Mouse (Mus musculus) neural tube, embryonic 11.5 days (tissue): ENCODE data around the gene Tnfaip1. TPM values are rescaled to one million over a fixed set of nuclear protein-coding genes. Genes with fewer than 3 reads are reported as not detected.

Source experiments
- ATAC-seq: fragments of 200-750 bp; cut with Nextera tagmentation; 2 replicates; pipeline ENCODE4 v1.8.0; 2017; ENCODE audit warnings: moderate number of reproducible peaks, mild to moderate bottlenecking, moderate TSS enrichment, moderate library complexity; ENCODE audit not compliant: insufficient read depth, low FRiP score, low TSS enrichment
- DNase-seq: peaks from one replicate; pipeline ENCODE4 v3.0.0-alpha.2; 2015; ENCODE audit warnings: low spot score
- H3K27ac ChIP-seq: fragments of 300-500 bp; sonication (generic); 2 replicates; pipeline ENCODE4 v1.5.1; 2014; ENCODE audit warnings: low read depth, mild to moderate bottlenecking, low read length
- H3K27me3 ChIP-seq: fragments of 300-500 bp; sonication (generic); 2 replicates; pipeline ENCODE4 v1.6.1; 2014; ENCODE audit warnings: mild to moderate bottlenecking, low read length, mixed read lengths; ENCODE audit not compliant: control insufficient read depth, insufficient read depth
- H3K36me3 ChIP-seq: fragments of 300-500 bp; sonication (generic); 2 replicates; pipeline ENCODE4 v1.6.1; 2014; ENCODE audit warnings: mild to moderate bottlenecking, low read length, moderate library complexity, mixed read lengths; ENCODE audit not compliant: control insufficient read depth, insufficient read depth
- H3K4me1 ChIP-seq: fragments of 300-500 bp; sonication (generic); 2 replicates; pipeline ENCODE4 v1.6.1; 2014; ENCODE audit warnings: low read length, mixed read lengths; ENCODE audit not compliant: control insufficient read depth, insufficient read depth
- H3K4me2 ChIP-seq: fragments of 300-500 bp; sonication (generic); 2 replicates; pipeline ENCODE4 v1.6.1; 2014; ENCODE audit warnings: low read depth, mild to moderate bottlenecking, moderate library complexity
- H3K4me3 ChIP-seq: fragments of 300-500 bp; sonication (generic); 2 replicates; pipeline ENCODE4 v1.5.1; 2014; ENCODE audit warnings: low read depth, low read length
- H3K9ac ChIP-seq: fragments of 300-500 bp; sonication (generic); 2 replicates; pipeline ENCODE4 v1.6.1; 2014; ENCODE audit warnings: mild to moderate bottlenecking, low read length
- H3K9me3 ChIP-seq: fragments of 300-500 bp; sonication (generic); 2 replicates; pipeline ENCODE4 v1.6.1; 2016; ENCODE audit warnings: low read length; ENCODE audit not compliant: control insufficient read depth
- WGBS: fragments of 180-500 bp; shearing (Covaris S2); extraction: QIAGEN DNeasy Blood & Tissue Kit; methylation state at CpG from one replicate; pipeline ENCODE4 v1.1.7; 2014; 5-methylcytosine and 5-hydroxymethylcytosine counted together
- polyA plus RNA-seq: library from polyadenylated mRNA; unstranded; fragments of >200 nt; fragmentation: Nextera tagmentation; extraction: Ambion mirVana; gene quantifications from 2 replicates; pipeline ENCODE4 v1.2.1, GENCODE M21; 2014

Gene Tnfaip1
- polyA plus RNA-seq, 1 experiment from 2014 or later = 71.2 TPM

- no peaks in the 10 kb centered on the region for H3K9me3 ChIP-seq
- peaks cover 9% of the 10 kb centered on the region; the same call in 1 of the 2 replicates for H3K4me1 ChIP-seq
- H3K36me3 ChIP-seq = no peaks in the 10 kb centered on the region
- no peak overlapping the region for H3K9ac ChIP-seq
- ATAC-seq (no peak), DNase-seq (no peak)
- H3K4me2 ChIP-seq = no peak overlapping the region
- no peak overlapping the region for H3K27ac ChIP-seq
- H3K27me3 ChIP-seq = peaks cover 8% of the 10 kb centered on the region
- WGBS = 81% methylated on average over 9 of the region's 9 CpGs
- no peak overlapping the region for H3K4me3 ChIP-seq
These were observed 35.4 kb downstream of the Tnfaip1 start for GRCm38 (mm10) chr11:78500623-78501202.

- H3K4me2 ChIP-seq = no peak overlapping the region
- ATAC-seq (no peak), DNase-seq (no peak)
- 56% methylated on average over 16 of the region's 16 CpGs for WGBS
- H3K4me3 ChIP-seq = peak overlapping the region; percentile 10; the same call in 1 of the 2 replicates
- peaks cover 9% of the 10 kb centered on the region; the same call in 1 of the 2 replicates for H3K4me1 ChIP-seq
- H3K36me3 ChIP-seq = no peaks in the 10 kb centered on the region
- H3K27me3 ChIP-seq = peaks cover 14% of the 10 kb centered on the region
- no peak overlapping the region for H3K27ac ChIP-seq
- H3K9ac ChIP-seq = no peak overlapping the region; the same call in 1 of the 2 replicates
- H3K9me3 ChIP-seq = no peaks in the 10 kb centered on the region
These were observed 36.6 kb downstream of the Tnfaip1 start for GRCm38 (mm10) chr11:78499543-78499942.

GRCm38 (mm10) chr11:78499004-78499403 is 37.1 kb downstream of the Tnfaip1 start, which contains the start of gene Vtn:
Gene Vtn, plus strand, starts transcription at chr11:78499091.
- no peaks in the 10 kb centered on the region for H3K36me3 ChIP-seq
- WGBS = 54% methylated on average over 7 of the region's 7 CpGs
- peak within 1 kb of the TSS; percentile 76 for H3K4me3 ChIP-seq
- H3K4me2 ChIP-seq = peak within 1 kb of the TSS; percentile 97
- no peak for ATAC-seq
- H3K4me1 ChIP-seq = peaks cover 9% of the 10 kb centered on the region; the same call in 1 of the 2 replicates
- H3K27ac ChIP-seq = peak within 1 kb of the TSS; percentile 51
- no peaks in the 10 kb centered on the region for H3K9me3 ChIP-seq
- H3K9ac ChIP-seq = peak within 1 kb of the TSS; percentile 69
- peaks cover 19% of the 10 kb centered on the region for H3K27me3 ChIP-seq
- DNase-seq = no peak

GRCm38 (mm10) chr11:78497544-78498522 is 38.3 kb downstream of the Tnfaip1 start, which contains the start of gene Sarm1:
Gene Sarm1, minus strand, starts transcription at chr11:78497754.
- H3K27me3 ChIP-seq = peaks cover 19% of the 10 kb centered on the region
- DNase-seq (peak; percentile 98), ATAC-seq (peak; percentile 96)
- peak within 1 kb of the TSS; percentile 76 for H3K4me3 ChIP-seq
- no peaks in the 10 kb centered on the region for H3K36me3 ChIP-seq
- WGBS = 3% methylated on average over 35 of the region's 36 CpGs
- H3K9me3 ChIP-seq = no peaks in the 10 kb centered on the region
- H3K27ac ChIP-seq = peak within 1 kb of the TSS; percentile 51
- peak within 1 kb of the TSS; percentile 69 for H3K9ac ChIP-seq
- peaks cover 9% of the 10 kb centered on the region; the same call in 1 of the 2 replicates for H3K4me1 ChIP-seq
- H3K4me2 ChIP-seq = peak within 1 kb of the TSS; percentile 97

GRCm38 (mm10) chr11:78497071-78497541 is 39.0 kb downstream of the Tnfaip1 start:
- H3K36me3 ChIP-seq = no peaks in the 10 kb centered on the region
- peaks cover 19% of the 10 kb centered on the region for H3K27me3 ChIP-seq
- WGBS = under 1% methylated on average over 44 of the region's 44 CpGs
- no peaks in the 10 kb centered on the region for H3K9me3 ChIP-seq
- peak overlapping the region; percentile 69 for H3K9ac ChIP-seq
- DNase-seq (peak; percentile 56), ATAC-seq (peak; percentile 77)
- peak overlapping the region; percentile 51 for H3K27ac ChIP-seq
- H3K4me3 ChIP-seq = peak overlapping the region; percentile 76
- H3K4me1 ChIP-seq = peaks cover 9% of the 10 kb centered on the region; the same call in 1 of the 2 replicates
- H3K4me2 ChIP-seq = peak overlapping the region; percentile 97

- DNase-seq (peak; percentile 55), ATAC-seq (no peak)
- H3K27me3 ChIP-seq = peaks cover 28% of the 10 kb centered on the region
- no peak overlapping the region; the same call in 1 of the 2 replicates for H3K4me3 ChIP-seq
- no peak overlapping the region for H3K27ac ChIP-seq
- H3K4me1 ChIP-seq = peaks cover 9% of the 10 kb centered on the region; the same call in 1 of the 2 replicates
- no peaks in the 10 kb centered on the region for H3K36me3 ChIP-seq
- 7% methylated on average over 6 of the region's 6 CpGs for WGBS
- peak overlapping the region; percentile 97 for H3K4me2 ChIP-seq
- H3K9me3 ChIP-seq = no peaks in the 10 kb centered on the region
- H3K9ac ChIP-seq = no peak overlapping the region
These were observed 40.2 kb downstream of the Tnfaip1 start for GRCm38 (mm10) chr11:78495904-78496303.

- DNase-seq (peak; percentile 76), ATAC-seq (peak; percentile 38; the same call in 1 of the 2 replicates)
- Histone ChIP-seq H3K9me3 (no peaks in the 10 kb centered on the region), H3K4me3 (peak overlapping the region; percentile 24), H3K36me3 (no peaks in the 10 kb centered on the region), H3K4me2 (peak overlapping the region; percentile 42), H3K9ac (peak overlapping the region; percentile 6), H3K4me1 (no peaks in the 10 kb centered on the region), H3K27ac (no peak overlapping the region), H3K27me3 (peaks cover 59% of the 10 kb centered on the region)
- 9% methylated on average over 47 of the region's 48 CpGs for WGBS
These were observed 45.3 kb downstream of the Tnfaip1 start for GRCm38 (mm10) chr11:78490781-78491241.

GRCm38 (mm10) chr11:78488168-78488567 is 48.0 kb downstream of the Tnfaip1 start:
- Histone ChIP-seq H3K4me3 (no peak overlapping the region), H3K9ac (no peak overlapping the region), H3K27ac (no peak overlapping the region), H3K36me3 (no peaks in the 10 kb centered on the region), H3K4me1 (no peaks in the 10 kb centered on the region), H3K27me3 (peaks cover 47% of the 10 kb centered on the region), H3K4me2 (no peak overlapping the region), H3K9me3 (no peaks in the 10 kb centered on the region)
- DNase-seq = peak; percentile 82
- whole genome bisulfite sequencing = 5% methylated on average over 8 of the region's 8 CpGs
- ATAC-seq = no peak
